Mouse (Mus musculus): Measurements from ENCODE around the gene Pkd2. TPM values are rescaled to one million over a fixed set of nuclear protein-coding genes. Genes with fewer than 3 reads are reported as not detected.

The Pkd2 gene
- total and polyA plus RNA-seq, 3 experiments = not detected

DNA sequence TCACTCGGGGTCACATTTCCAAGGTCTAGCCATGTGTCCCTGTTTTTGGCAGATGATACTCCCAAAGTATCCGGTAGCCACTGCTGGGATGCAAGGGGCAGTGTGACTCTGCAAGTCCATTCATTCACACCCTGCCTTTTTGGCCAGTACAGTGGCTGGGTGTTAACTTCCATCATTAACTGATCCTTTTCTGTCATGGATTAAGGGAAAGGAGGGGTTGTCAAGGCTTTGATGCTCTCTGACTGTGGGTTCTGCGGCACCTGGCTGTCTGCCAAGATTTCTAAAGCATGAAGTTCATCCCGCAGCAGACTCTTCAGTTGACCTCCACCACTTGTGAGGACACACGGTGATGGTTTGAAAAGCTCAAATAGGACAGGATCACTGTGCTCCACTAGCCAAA is 32.3 kb downstream of the Pkd2 start:
- in situ Hi-C loops (cut with MboI; ENCODE audit: low pct_ligation_motif_present, low pct_unique_long_range_greater_than_20kb, low sequenced_read_pairs) = no loop called here

DNA sequence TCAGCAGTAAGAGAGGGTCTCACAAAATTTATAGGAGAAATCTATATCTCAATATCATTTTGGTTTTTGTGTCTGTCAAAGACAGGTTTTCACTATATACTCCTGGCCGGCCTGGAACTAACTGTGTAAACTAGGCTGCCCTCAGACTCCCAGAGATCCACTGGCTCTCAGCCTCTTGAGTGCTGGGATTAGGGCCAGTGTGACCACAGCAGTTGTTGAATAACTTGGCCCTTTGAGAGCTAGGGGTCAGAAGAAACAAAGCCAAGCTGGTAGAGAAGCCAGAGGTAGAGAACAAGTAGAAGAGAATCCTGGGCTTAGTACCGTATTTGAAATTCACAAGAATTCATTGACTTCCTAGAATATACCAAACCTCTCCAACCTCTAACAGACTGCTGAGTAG is 45.6 kb downstream of the Pkd2 start:
- no peak overlapping the region for H3K27ac ChIP-seq (ENCODE audit: insufficient read depth, low read depth)
- H3K27me3 ChIP-seq (replicated peaks) = no peaks in the 10 kb centered on the region
- H3K36me3 ChIP-seq (replicated peaks in 1 of 2; ENCODE audit: control insufficient read depth in 1 of 2, insufficient read depth in 1 of 2, low read length in 1 of 2) = no peaks in the 10 kb centered on the region
- peaks cover 0 to 10% of the 10 kb centered on the region in 2 experiments; a peak in 2 of 4 replicates for H3K4me1 ChIP-seq (ENCODE audit: control insufficient read depth in 1 of 2, insufficient read depth in 2 of 2)
- DNase-seq (ENCODE audit: extremely low read depth) = no peak
- H3K79me2 ChIP-seq (replicated peaks; ENCODE audit: control insufficient read depth, extremely low read depth, insufficient read depth, poor library complexity, severe bottlenecking) = peaks cover 9% of the 10 kb centered on the region; the same call in 1 of the 2 replicates
- in situ Hi-C loops (cut with MboI; ENCODE audit: low pct_ligation_motif_present, low pct_unique_long_range_greater_than_20kb, low sequenced_read_pairs) (no loop called here), dilution Hi-C loops (cut with MboI; ENCODE audit: extremely low pct_ligation_motif_present, extremely low pct_unique_long_range_greater_than_20kb, low sequenced_read_pairs) (no loop called here)
- H3K9ac ChIP-seq (ENCODE audit: insufficient read depth, low read depth) = no peak overlapping the region
- no peak overlapping the region for H3K4me3 ChIP-seq (replicated peaks in 1 of 3; ENCODE audit: low read depth in 2 of 3, low read length in 2 of 3, poor library complexity in 1 of 3)
- peaks cover 3% of the 10 kb centered on the region for H3K9me3 ChIP-seq (replicated peaks; ENCODE audit: low read length)
- TF ChIP-seq TBP (conservative IDR thresholded peaks at IDR 0.05; ENCODE audit: low read depth, low read length) (no peak), HCFC1 (IDR thresholded peaks at IDR 0.05; ENCODE audit: low read depth, low read length) (no peak), TCF12 (IDR thresholded peaks at IDR 0.05; ENCODE audit: low read depth, low read length) (no peak), E2F4 (IDR thresholded peaks at IDR 0.05; ENCODE audit: insufficient replicate concordance, low read depth, low read length) (no peak), ZNF384 (IDR thresholded peaks at IDR 0.05; ENCODE audit: low read depth, low read length) (no peak), USF1 (IDR thresholded peaks at IDR 0.05; ENCODE audit: low read depth, low read length) (no peak), ZMIZ1 (IDR thresholded peaks at IDR 0.05; ENCODE audit: low read depth, low read length) (no peak), USF2 (conservative IDR thresholded peaks at IDR 0.05; ENCODE audit: low read depth, low read length) (no peak), MAX (IDR thresholded peaks at IDR 0.05; ENCODE audit: low read length) (no peak), BHLHE40 (IDR thresholded peaks at IDR 0.05; ENCODE audit: low read depth, low read length) (no peak), KAT2A (IDR thresholded peaks at IDR 0.05; ENCODE audit: insufficient replicate concordance, low read length) (no peak), ETS1 (conservative IDR thresholded peaks at IDR 0.05; ENCODE audit: low read depth, low read length) (no peak)
- H3K4me2 ChIP-seq (ENCODE audit: insufficient read depth, low read depth, poor library complexity, severe bottlenecking) = no peak overlapping the region

More for the DNA sequence above, 32.3 kb downstream of the Pkd2 start:
- Histone ChIP-seq H3K27ac (ENCODE audit: insufficient read depth, low read depth) (no peak overlapping the region), H3K4me3 (replicated peaks in 1 of 3; ENCODE audit: low read depth in 2 of 3, low read length in 2 of 3, poor library complexity in 1 of 3) (no peak overlapping the region), H3K36me3 (replicated peaks in 1 of 2; ENCODE audit: control insufficient read depth in 1 of 2, insufficient read depth in 1 of 2, low read length in 1 of 2) (no peaks in the 10 kb centered on the region), H3K9ac (ENCODE audit: insufficient read depth, low read depth) (no peak overlapping the region), H3K79me2 (replicated peaks; ENCODE audit: control insufficient read depth, extremely low read depth, insufficient read depth, poor library complexity, severe bottlenecking) (no peaks in the 10 kb centered on the region), H3K4me1 (ENCODE audit: control insufficient read depth in 1 of 2, insufficient read depth in 2 of 2) (no peaks in the 10 kb centered on the region), H3K27me3 (replicated peaks) (no peaks in the 10 kb centered on the region), H3K9me3 (replicated peaks; ENCODE audit: low read length) (no peaks in the 10 kb centered on the region), H3K4me2 (ENCODE audit: insufficient read depth, low read depth, poor library complexity, severe bottlenecking) (no peak overlapping the region)
- no peak for DNase-seq (ENCODE audit: extremely low read depth)
- dilution Hi-C loops (cut with MboI; ENCODE audit: extremely low pct_ligation_motif_present, extremely low pct_unique_long_range_greater_than_20kb, low sequenced_read_pairs) = no loop called here
- no peak for TF ChIP-seq TBP (conservative IDR thresholded peaks at IDR 0.05; ENCODE audit: low read depth, low read length)
- TF ChIP-seq NRF1 (IDR thresholded peaks at IDR 0.05; ENCODE audit: low read depth, low read length) = no peak
- TF ChIP-seq PAX5 (IDR thresholded peaks at IDR 0.05; ENCODE audit: low read length) = no peak
- no peak for TF ChIP-seq KAT2A (IDR thresholded peaks at IDR 0.05; ENCODE audit: insufficient replicate concordance, low read length)
- no peak for TF ChIP-seq HCFC1 (IDR thresholded peaks at IDR 0.05; ENCODE audit: low read depth, low read length)
- no peak for TF ChIP-seq BHLHE40 (IDR thresholded peaks at IDR 0.05; ENCODE audit: low read depth, low read length)
- no peak for TF ChIP-seq ZC3H11A (IDR thresholded peaks at IDR 0.05; ENCODE audit: low read depth, low read length)
- no peak for TF ChIP-seq RCOR1 (conservative IDR thresholded peaks at IDR 0.05; ENCODE audit: low read depth, low read length)
- no peak for TF ChIP-seq RAD21 (IDR thresholded peaks at IDR 0.05; ENCODE audit: low read depth, low read length)
- TF ChIP-seq MXI1 (IDR thresholded peaks at IDR 0.05; ENCODE audit: low read depth, low read length) = no peak
- no peak for TF ChIP-seq IRF4 (IDR thresholded peaks at IDR 0.05; ENCODE audit: low read depth, low read length)
- TF ChIP-seq MAX (IDR thresholded peaks at IDR 0.05; ENCODE audit: low read length) = no peak
- no peak for TF ChIP-seq MAZ (IDR thresholded peaks at IDR 0.05; ENCODE audit: low read depth, low read length)
- TF ChIP-seq MEF2A (IDR thresholded peaks at IDR 0.05; ENCODE audit: borderline replicate concordance, low read depth, low read length) = no peak

Data from CH12.LX (cell line).